Mouse (Mus musculus): ENCODE measurements around the gene Qrfpr.

The Qrfpr gene

DNA sequence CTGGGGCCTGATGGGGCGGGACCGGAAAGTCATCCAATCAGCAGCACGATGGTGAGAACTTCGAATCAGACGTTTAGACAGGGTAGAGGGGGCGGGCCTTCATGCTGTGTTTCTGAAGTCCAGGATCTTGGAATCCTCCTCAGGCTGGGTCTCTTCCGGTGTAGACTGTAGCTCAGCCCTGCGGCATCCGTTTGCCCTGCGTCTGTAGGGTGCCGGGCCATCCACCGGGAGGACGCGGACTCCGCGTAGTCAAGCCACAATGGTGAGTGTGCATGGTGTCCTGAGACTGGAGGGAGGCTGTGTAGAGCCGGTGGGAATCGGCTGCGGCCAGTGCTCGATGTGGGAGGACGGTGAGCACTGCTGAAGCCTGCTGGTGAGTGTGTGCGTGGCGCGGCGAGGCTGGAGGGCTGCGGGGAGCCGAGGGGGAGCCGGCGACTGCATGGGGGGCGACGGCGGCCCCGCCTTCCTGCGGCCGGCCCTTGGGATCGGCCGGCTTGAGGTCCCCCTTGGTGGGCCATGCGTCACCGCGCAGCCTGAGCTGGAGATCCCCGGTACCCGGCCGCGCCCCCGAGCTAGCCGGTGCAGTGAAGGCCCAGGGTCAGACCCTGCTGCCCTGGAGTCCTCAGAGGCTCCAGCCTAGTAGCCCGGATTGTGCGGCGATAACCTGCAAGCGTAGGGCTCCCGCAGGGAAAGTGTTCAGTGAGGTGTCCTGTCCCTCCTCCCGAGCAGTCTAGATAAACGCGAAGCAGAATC lies 71.0 kb downstream of the Qrfpr start, which contains the start of gene D3Ertd254e:
D3Ertd254e (plus strand) TSS at position 84 of the 753 bp plus-strand sequence.
- DNase-seq (ENCODE audit: low spot score), result peak; percentile 90

DNA sequence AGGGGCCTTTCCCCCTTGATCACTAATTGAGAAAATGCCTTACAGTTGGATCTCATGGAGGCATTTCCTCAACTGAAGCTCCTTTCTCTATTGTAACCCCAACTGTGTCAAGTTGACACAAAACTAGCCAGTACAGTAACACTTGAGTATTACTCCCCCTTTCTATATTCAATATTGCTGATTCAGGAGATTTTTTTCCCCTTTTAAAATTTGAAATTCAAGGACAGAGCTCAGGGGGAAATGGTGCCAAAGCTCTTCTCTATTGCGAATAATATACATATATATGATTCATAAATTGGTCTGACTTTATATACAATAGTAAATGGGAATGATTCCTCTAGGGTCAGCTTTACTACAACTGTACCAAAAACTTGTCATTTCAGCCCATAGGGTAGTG lies 71.6 kb downstream of the Qrfpr start:
- no peak for DNase-seq (ENCODE audit: low spot score)

DNA sequence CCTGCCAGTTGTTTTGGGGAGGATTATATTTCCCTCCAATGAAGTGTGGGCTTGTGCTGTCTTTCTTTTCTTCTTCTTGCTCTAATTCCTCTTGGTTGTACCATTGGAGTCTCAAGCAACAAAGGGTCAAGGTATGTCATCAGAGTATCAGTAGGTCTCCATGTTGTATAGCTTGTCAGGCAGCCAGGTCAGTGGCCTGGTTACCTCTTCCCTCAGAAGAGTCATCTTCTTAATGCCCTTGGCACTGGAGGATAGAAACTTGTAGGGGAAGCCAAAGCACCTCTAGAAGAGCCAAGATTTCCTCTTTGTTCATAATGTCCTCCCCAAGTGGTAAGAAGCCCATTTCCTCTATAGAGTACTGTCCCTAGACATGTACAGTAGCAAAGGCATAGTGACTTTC lies 83.1 kb downstream of the Qrfpr start:
- no peak for DNase-seq (ENCODE audit: low spot score)

DNA sequence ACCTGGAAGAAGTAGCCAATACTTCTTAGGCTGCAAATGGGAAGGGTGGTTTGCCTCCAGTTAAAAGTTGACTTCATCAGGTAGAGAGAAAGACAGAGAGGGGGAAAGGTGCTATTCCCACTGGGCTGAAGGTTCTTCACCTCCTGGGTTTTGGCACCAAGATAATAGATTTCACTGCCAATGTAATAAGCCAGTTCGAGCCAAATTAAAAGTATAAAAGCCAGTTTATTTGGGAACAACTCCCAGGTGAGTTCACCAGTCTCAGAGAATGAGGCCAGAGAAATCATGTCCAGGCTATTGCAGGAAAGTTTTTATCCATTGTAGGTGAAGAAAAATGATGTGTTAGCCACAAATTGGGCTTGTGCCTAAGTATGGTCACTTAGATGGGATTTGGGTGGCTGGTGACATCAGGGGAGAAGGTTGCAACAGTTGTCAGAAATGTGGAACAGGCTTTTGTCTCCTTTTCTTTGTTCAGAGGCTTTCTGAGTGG lies 83.9 kb downstream of the Qrfpr start:
- no peak for DNase-seq (ENCODE audit: low spot score)

DNA sequence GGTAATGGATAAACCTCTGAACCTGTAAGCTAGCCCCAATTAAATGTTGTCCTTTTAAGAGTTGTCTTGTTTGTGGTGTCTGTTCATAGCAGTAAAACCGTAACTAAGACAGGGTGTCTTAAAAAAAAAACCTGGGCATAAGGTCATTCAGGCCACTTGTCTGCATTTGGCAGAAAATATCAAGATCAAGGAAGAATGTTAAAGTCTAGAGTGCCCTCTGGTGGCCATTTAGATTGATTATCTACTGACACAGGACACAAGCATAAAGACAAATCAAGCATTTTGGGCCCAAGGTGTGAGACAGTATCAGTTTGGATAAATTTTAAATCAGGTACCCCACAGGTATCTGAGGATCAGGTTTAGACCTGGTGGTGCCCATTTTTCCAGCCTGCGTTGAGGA lies 84.6 kb downstream of the Qrfpr start:
- DNase-seq (ENCODE audit: low spot score), result no peak

DNA sequence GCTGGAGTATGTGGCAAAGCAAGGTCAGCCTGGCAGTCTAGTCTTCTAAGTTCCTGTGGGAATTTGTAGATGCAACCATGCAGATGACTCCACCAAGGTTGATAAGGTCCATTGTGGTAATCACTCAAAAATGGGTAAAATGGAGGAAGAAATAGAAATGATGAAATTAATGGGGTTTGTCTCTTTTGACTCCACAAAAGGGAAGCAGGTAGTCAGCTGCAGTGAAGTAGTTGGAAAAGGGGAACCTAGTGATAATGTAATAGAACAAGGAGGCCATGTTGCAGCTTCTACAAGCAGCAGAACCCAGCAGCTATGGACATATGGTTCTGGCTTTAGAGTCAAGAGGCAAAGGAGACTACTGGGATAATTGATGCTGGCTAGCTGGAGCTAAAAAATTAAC lies 86.0 kb downstream of the Qrfpr start:
- no peak for DNase-seq (ENCODE audit: low spot score)

All from urinary bladder, postnatal 14 days (tissue).